In genomic region chr10:28822320-28822719, GRCm38 (mm10) we compare ENCODE assay signal across 21 mouse cellular contexts.
DNase-seq lines count a peak whose midpoint lies in the region; ATAC-seq and TF ChIP-seq lines count a peak whose summit lies in the region.
"Had no signal": no experiment of that assay in that cellular context is flagged by ENCODE, and none has a peak within 500 bp of the region (broad histone marks: within the 10 kb centered on the region; RNA-seq: fewer than 3 reads in every experiment).

No protein-coding gene starts in this region.

- H3K4me3 ChIP-seq in lung, embryonic 14.5 days (ENCODE audit: low read depth, low read length): no peak overlapping the region
- H3K4me3 ChIP-seq in lung, embryonic 15.5 days: no peak overlapping the region
- H3K4me3 ChIP-seq in lung, postnatal 0 days (ENCODE audit: low read depth, low read length): no peak overlapping the region
- H3K4me3 ChIP-seq in lung, embryonic 16.5 days (ENCODE audit: low read length): no peak overlapping the region

- no peak for TF ChIP-seq EP300 in lung, postnatal 0 days (IDR thresholded peaks at IDR 0.05)

- H3K4me1 ChIP-seq in lung, embryonic 14.5 days (ENCODE audit: insufficient read depth): no peaks in the 10 kb centered on the region
- no peaks in the 10 kb centered on the region for H3K4me1 ChIP-seq in lung, embryonic 15.5 days
- H3K4me1 ChIP-seq in lung, postnatal 0 days (ENCODE audit: insufficient read depth, low read depth, low read length): no peaks in the 10 kb centered on the region
- H3K4me1 ChIP-seq in lung, embryonic 16.5 days (replicated peaks; ENCODE audit: control insufficient read depth, insufficient read depth, low read length): no peaks in the 10 kb centered on the region

- H3K27me3 ChIP-seq in lung, embryonic 14.5 days (ENCODE audit: insufficient read depth, low read length): no peaks in the 10 kb centered on the region
- no peaks in the 10 kb centered on the region for H3K27me3 ChIP-seq in lung, embryonic 15.5 days
- no peaks in the 10 kb centered on the region for H3K27me3 ChIP-seq in lung, postnatal 0 days (replicated peaks; ENCODE audit: insufficient read depth, low read length)
- no peaks in the 10 kb centered on the region for H3K27me3 ChIP-seq in lung, embryonic 16.5 days (ENCODE audit: control insufficient read depth, insufficient read depth, low read depth, low read length)
- H3K27me3 ChIP-seq: CH12.LX had no signal

- no peak overlapping the region for H3K9ac ChIP-seq in lung, embryonic 14.5 days
- no peak overlapping the region for H3K9ac ChIP-seq in lung, embryonic 15.5 days
- no peak overlapping the region for H3K9ac ChIP-seq in lung, postnatal 0 days (replicated peaks; ENCODE audit: low read depth)
- no peak overlapping the region for H3K9ac ChIP-seq in lung, embryonic 16.5 days (ENCODE audit: low read length)

- H3K36me3 ChIP-seq in lung, embryonic 14.5 days (ENCODE audit: insufficient read depth): no peaks in the 10 kb centered on the region
- no peaks in the 10 kb centered on the region for H3K36me3 ChIP-seq in lung, embryonic 15.5 days
- no peaks in the 10 kb centered on the region for H3K36me3 ChIP-seq in lung, postnatal 0 days (ENCODE audit: insufficient read depth, low read length)
- H3K36me3 ChIP-seq in lung, embryonic 16.5 days (ENCODE audit: control insufficient read depth, insufficient read depth, low read length): no peaks in the 10 kb centered on the region
- H3K36me3 ChIP-seq: G1E had no signal

- no peak for DNase-seq in lung, embryonic 14.5 days
- DNase-seq in lung, adult 18-20 months: no peak
- no peak for DNase-seq in lung, postnatal 0 days (ENCODE audit: low spot score)
- DNase-seq in lung, postnatal 36 days: no peak
- DNase-seq: adrenal gland, adult 2 months; adrenal gland, adult 8-10 months; adrenal gland, postnatal 10 days; adrenal gland, postnatal 14 days; adrenal gland, postnatal 25 days; adrenal gland, postnatal 36 days; B cell, adult 2 months; cerebellum, adult 11 months; cerebellum, adult 11-12 months; cerebellum, adult 18-20 months had no signal

- ATAC-seq in lung, embryonic 14.5 days (ENCODE audit: insufficient read depth): peak; percentile 69; the same call in 1 of the 2 replicates
- no peak; the same call in 1 of the 2 replicates for ATAC-seq in lung, embryonic 15.5 days (ENCODE audit: borderline replicate concordance, extremely low read depth, low FRiP score, low TSS enrichment)
- no peak; the same call in 1 of the 2 replicates for ATAC-seq in lung, postnatal 0 days
- ATAC-seq in lung, embryonic 16.5 days (ENCODE audit: low read depth): peak; percentile 82
- ATAC-seq: activated CD4-positive, CD25-positive, alpha-beta regulatory T cell, adult 4 months; CD4-positive, CD25-positive, alpha-beta regulatory T cell, adult 4 months; Patski had no signal

- WGBS in lung, embryonic 14.5 days: 56% methylated on average over 3 of the region's 3 CpGs
- 43% methylated on average over 3 of the region's 3 CpGs for WGBS in lung, embryonic 15.5 days
- 50% methylated on average over 3 of the region's 3 CpGs for WGBS in lung, postnatal 0 days
- WGBS in lung, embryonic 16.5 days: 46% methylated on average over 3 of the region's 3 CpGs

- H3K27ac ChIP-seq in lung, embryonic 14.5 days (ENCODE audit: low read depth): no peak overlapping the region
- peak overlapping the region; percentile 25; the same call in 1 of the 2 replicates for H3K27ac ChIP-seq in lung, embryonic 15.5 days
- H3K27ac ChIP-seq in lung, postnatal 0 days (ENCODE audit: low read length): no peak overlapping the region
- H3K27ac ChIP-seq in lung, embryonic 16.5 days (ENCODE audit: low read length): peak overlapping the region; percentile 52; the same call in 1 of the 2 replicates

- no peak overlapping the region for H3K4me2 ChIP-seq in lung, embryonic 14.5 days
- H3K4me2 ChIP-seq in lung, embryonic 15.5 days: no peak overlapping the region
- H3K4me2 ChIP-seq in lung, postnatal 0 days (replicated peaks; ENCODE audit: low read depth, low read length): no peak overlapping the region
- no peak overlapping the region for H3K4me2 ChIP-seq in lung, embryonic 16.5 days (ENCODE audit: low read depth, low read length)

- no peaks in the 10 kb centered on the region for H3K9me3 ChIP-seq in lung, embryonic 14.5 days (ENCODE audit: low read depth, low read length)
- H3K9me3 ChIP-seq in lung, embryonic 15.5 days: no peaks in the 10 kb centered on the region
- H3K9me3 ChIP-seq in lung, postnatal 0 days (ENCODE audit: low read length): no peaks in the 10 kb centered on the region
- H3K9me3 ChIP-seq in lung, embryonic 16.5 days (ENCODE audit: control insufficient read depth, low read length): no peaks in the 10 kb centered on the region
- H3K9me3 ChIP-seq: G1E had no signal

- no peak for TF ChIP-seq CTCF in lung, embryonic 14.5 days (IDR thresholded peaks at IDR 0.05; ENCODE audit: low read depth)
- TF ChIP-seq CTCF in lung, postnatal 0 days (IDR thresholded peaks at IDR 0.05): no peak

Comparison
In these comparisons a context has a peak if more than half of its experiments do, and no peak if none do; other contexts are left out.
1. ATAC-seq: peak in lung, embryonic 14.5 days (single experiment) and lung, embryonic 16.5 days (single experiment); none in lung, embryonic 15.5 days (single experiment) and lung, postnatal 0 days (single experiment).
2. H3K27ac ChIP-seq: peak in lung, embryonic 15.5 days (single experiment) and lung, embryonic 16.5 days (single experiment); none in lung, embryonic 14.5 days (single experiment) and lung, postnatal 0 days (single experiment).